Mouse (Mus musculus): ENCODE data around the gene Iba57. TPM values are rescaled to one million over a fixed set of nuclear protein-coding genes. Genes with fewer than 3 reads are reported as not detected.

The Iba57 gene
- polyA plus RNA-seq, 1 experiment: 7.0 TPM

DNA sequence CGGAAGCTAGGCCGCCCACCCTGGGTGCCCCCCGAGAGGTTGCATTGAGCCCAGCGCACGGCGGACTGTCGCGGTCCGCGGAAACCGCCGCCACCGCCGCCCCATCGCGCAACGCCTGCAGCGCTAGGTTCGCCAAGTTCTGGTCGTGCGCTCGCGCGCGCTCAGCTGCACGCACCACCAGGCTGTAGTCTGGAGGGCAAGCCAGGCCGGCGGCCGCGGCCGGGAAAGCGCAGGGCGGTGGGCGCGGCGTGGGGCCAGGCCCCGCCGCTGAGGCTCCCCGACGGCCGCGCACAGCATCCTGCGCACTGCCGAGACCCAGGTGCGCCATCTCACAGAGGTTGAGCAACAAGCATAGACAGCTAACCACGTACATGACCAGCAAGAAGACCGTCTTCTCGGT, 12.9 kb upstream of the Iba57 start:
- no peak for DNase-seq (ENCODE audit: extremely low spot score in 1 of 2, low spot score in 1 of 2)

DNA sequence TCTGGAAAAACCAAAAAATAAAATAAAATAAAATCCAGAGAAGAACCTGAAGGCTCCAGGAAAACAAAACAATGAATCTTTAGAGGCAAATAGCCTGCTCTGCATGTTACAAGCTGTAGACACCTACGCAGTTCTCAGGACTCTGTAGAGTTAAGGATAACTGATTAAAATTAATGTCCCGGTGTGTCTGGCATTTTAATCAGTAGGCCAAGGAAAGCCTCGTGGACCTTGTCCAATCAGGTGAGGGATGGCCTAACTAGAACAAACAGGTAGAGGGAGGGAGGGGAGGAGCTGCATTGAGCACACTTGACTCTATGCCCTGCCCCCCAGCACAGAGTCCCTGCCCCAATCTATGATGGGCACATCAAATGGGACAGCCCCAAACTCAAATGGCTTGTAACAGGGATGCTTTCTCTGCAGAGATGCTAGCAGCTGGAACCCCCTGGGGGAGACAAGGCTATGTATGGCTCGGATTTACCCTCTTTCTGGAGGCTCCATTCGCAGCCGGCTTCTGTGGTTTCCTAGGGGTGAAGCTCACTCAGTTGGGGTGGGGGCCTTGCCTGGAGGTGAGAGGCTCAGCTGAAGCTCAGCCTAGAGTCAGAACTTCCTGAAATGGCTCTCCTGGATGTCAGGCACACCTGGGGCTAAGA, 10.8 kb upstream of the Iba57 start:
- DNase-seq (ENCODE audit: extremely low spot score in 1 of 2, low spot score in 1 of 2): no peak

DNA sequence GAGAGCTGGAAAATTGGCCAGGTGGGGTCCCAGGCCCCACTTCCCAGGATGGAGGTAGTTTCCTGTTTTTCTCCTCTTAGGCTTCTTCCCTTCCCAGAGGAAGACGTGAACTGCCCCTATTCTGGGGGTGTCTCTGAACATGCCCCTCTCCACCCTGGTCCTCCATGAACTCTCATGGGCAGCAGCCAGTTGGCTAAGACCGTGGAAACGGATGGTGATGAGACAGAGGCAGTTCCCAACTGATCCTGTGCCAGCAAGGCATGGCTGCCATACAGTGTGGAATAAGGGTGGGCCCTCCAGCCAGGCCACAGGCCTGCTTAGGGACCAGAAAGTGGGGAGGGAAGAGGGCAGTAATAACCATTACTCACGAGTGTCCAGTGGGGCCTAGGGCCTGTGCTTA, 7.0 kb upstream of the Iba57 start:
- DNase-seq (ENCODE audit: extremely low spot score in 1 of 2, low spot score in 1 of 2): no peak

DNA sequence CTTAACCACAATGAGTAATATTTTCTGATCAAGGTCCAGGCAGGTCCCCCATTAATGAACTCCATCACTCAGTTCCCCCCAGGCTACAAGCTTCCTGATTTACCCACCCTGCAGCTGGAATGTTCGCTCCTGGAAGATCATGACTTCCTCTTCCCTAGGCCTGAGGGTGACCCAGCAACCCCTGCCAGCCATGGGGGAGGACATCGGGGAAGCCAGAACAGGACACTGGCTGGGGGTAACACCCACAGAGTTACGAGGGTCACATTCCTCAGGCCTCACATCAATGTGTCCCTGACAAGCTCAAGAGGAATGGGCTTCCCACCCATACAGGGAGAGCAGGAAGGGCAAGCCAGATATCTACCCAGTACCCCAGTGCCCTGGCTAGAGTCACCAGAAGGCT, 6.3 kb upstream of the Iba57 start:
- no peak for DNase-seq (ENCODE audit: extremely low spot score in 1 of 2, low spot score in 1 of 2)

DNA sequence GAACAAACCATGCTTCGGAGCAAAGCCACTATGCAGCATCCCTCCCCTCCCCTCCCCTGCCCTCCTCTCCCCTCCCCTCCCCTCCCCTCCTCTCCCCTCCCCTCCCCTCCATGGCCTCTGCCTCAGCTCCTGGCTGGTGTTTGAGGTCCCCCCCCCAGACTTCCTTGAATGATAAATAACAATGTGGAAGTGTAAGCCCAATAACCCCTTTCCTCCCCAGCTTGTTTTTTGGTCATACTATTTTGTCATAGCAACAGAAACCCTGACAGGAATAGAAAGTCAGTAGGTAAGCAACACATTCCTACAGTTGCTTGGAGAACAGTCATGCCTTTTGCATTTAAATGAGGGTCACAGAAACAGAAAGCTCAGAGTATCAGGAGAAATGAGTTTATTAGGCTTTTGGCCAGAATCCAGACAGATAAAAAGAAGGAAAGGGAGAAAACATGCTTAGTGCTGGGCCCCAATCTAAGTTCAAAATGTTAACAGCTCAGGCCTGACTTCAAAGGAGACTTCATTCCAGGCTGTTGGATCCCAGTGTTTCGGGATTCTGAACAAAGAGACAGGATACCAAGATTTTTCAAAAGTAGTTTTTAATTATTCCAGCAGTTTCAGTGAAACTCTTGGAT, 2.2 kb upstream of the Iba57 start:
- DNase-seq (ENCODE audit: extremely low spot score in 1 of 2, low spot score in 1 of 2): no peak

DNA sequence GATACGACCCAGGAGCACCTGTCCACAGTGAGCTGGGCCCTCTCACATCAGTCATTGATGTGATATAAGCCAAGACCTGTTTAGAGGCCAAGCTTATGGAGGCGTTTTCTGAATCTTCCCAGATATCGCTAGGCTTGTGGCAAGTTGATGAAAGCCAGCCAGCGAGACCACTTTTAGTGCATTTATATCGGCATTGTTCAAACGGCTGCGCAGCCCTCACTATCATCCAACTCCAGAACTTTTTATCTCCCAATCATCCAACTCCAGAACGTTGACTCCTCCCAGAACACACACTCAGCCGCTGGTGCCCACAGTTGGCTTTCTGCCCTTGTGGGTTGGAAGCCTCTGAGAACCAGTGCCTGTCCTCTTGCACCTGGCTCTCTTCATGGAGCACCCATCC, 845 bp upstream of the Iba57 start:
- DNase-seq (ENCODE audit: extremely low spot score in 1 of 2, low spot score in 1 of 2): no peak

DNA sequence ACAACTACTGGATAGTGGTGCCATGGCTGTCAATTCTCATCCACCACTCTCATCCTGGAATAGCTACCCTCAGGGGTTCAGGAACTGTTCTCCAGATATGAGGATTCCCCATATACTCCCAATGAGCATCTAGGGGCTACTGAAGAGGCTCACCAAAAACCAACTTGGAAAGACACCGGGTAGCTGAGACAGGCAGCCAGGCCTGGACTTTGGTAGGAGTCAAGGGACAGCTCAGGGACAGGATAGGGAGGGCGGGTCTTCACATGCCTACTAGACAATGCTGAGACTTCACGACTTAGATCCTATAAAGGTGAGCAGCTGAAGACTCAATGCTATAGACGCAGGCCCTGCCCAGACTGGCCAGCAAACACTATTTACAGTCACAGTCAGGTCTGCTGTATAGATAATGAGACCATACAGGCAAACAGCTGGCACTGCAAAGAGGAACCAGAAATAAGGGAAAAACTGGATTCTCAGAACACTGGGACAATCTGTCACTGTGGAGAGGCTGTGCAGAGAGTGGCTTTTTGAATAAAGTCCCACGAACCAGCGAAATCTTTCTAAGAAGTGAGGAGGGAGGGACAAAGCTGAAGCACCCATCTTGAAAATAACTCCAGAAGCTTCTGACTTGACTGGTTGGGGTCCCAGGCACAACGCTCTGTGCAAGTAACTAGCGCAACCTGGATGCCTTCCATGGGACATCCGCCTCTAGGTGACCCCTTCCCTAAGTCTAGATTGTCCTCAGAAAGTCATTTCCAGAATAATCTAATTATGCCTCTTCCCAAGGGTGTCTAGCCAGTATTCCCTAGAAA, 890 bp downstream of the Iba57 start:
- no peak for DNase-seq (ENCODE audit: extremely low spot score in 1 of 2, low spot score in 1 of 2)

DNA sequence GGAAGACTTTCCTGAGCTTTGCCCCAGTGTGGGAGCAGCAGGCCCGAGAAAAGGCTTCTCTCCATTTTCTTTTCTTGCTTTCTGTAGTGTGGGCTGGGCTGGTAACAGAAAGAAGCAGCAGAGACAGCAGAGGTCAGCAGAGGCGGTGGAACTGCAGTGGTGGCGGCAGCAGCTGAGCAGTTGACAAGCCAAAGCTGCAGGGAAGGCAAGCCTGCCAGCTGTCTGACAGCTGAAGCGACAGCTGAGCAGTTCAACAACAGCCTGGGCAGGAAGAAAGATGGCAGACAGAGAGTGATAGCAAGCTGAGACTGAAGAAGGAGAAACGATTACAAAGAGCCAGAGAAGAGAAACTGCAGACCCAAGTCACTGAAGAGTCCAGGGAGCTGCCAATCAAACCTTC, 2.1 kb downstream of the Iba57 start:
- no peak for DNase-seq (ENCODE audit: extremely low spot score in 1 of 2, low spot score in 1 of 2)

DNA sequence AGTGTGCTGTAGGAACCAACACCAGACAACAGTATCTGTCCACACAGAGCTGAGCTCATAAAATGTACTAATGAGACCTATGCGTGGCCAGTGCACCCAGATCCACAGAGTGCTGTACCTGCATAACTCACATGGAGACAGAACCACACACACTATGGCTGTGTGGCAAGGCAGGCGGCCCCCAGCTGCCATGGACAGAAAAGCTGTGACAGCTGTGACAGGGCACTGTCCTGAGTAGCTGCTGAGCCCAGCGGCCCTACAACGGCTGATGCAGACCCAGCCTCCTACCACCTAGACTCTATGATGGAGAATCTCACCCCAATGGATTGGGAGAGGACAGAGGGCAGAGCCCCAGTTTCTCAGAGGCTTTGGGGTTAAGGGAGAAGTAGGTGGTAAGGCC, 4.0 kb downstream of the Iba57 start:
- no peak for DNase-seq (ENCODE audit: extremely low spot score in 1 of 2, low spot score in 1 of 2)

DNA sequence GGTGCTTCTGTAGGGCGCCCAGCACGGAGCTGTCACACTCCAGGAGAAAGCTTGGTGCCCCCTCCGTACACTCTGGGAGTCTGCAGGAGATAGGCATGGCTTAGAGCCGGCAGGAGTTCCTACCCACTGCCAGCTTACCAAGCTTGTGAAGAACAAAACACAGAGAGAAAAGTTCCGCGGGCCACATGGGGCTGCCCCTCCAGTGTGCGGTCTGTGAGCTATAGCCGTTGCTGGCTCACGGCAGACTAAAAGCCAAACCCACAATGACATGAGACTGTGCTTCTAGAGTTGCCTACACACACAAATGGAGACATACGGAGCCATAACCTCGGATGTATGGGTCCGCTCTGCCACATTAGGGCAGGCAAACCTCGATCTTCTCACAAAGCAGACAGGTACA, 4.4 kb downstream of the Iba57 start:
- no peak for DNase-seq (ENCODE audit: extremely low spot score in 1 of 2, low spot score in 1 of 2)

DNA sequence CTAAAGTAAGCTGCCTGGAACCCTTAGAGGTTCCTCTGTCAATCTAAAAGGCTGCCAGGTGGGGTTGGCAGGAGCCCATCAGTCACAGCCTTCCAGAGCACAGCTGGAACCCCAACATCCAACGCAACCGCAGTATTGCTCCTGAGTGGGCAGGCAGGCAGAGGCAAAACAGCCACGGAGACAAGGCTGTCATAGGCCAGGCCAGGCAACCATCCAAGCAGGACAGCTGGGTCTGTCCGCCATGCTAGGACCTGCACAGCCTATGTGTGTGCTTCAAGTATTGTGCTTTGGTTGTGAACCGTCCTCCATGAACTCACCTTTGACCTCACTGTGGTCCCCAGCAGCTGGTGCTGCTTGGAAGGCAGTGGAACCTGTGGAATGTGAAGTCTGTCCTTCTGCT, 7.6 kb downstream of the Iba57 start:
- no peak for DNase-seq (ENCODE audit: extremely low spot score in 1 of 2, low spot score in 1 of 2)

DNA sequence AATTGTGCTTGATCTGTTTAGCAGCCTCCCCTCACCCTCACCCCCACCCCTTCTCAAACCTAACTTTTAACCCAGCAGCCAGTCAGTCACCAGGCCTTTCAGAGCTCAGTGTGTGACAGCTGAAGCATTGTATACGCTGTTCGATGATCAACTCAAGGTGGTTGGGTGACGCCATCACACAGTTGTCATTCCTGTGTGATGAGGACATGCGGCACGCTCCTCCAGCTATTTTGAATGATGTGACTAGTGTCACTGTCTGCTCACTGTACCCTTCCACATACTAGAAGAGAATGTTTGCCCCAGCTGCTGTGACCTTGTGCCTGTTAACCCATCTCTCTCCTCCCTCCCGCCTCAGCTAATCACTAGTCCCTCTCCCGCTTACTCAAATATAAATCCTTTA, 9.3 kb downstream of the Iba57 start:
- DNase-seq (ENCODE audit: extremely low spot score in 1 of 2, low spot score in 1 of 2): no peak

DNA sequence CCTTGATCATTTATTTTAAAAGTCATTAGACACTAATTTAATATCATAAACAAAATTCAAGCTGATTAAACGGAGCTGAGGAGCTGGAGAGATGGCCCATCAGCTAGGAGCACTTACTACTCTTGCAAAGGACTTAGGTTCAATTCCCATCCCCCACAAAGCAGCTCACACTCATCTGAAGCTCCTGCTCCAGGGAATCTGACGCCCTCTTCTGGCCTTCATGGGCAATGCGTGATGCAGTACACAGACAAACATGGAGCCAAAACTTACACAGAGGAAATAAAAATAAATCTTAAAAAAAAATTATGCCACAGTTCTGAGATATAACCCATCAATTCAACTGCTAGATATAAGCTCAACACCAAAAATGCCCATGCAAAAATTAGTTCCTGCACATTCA, 11.8 kb downstream of the Iba57 start:
- DNase-seq (ENCODE audit: extremely low spot score in 1 of 2, low spot score in 1 of 2): no peak

DNA sequence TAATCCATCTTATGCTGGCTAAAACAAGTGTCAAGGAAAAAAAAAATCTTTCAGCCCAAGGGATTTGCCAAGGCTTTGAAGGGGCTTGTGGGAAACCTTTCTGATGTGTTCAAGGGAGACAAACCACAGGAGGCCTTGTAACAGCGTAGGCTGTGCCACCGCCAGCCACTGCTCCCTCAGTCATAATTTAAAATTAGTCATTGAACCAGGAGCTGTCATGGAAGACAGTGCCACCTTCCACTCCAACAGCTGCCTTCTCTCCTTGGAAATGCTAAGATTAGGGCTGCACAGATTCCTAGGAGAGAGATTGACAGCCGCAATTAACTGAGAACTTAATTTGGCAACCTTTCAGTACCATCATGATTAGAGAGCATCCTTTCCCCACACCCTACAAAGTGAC, 14.2 kb downstream of the Iba57 start:
- no peak for DNase-seq (ENCODE audit: extremely low spot score in 1 of 2, low spot score in 1 of 2)

DNA sequence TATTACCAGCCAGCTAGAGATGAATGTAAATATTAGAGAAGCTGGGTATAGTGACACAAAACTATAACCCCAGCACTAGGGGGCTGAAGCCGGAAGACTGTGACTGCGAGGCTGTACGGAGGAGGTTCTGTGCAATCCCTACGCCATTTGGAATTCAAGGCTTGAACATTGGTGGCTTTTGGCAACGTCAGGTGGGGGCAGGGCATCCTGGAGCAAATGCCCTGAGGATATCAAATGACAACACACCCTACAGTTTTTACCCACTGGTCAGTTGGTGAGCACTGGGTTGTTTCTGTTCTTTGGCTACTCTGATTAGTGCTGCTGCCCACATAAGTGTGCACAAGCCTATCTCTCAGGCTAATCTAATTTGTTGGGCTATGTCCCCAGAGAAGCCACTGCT, 20.6 kb downstream of the Iba57 start:
- no peak for DNase-seq (ENCODE audit: extremely low spot score in 1 of 2, low spot score in 1 of 2)

DNA sequence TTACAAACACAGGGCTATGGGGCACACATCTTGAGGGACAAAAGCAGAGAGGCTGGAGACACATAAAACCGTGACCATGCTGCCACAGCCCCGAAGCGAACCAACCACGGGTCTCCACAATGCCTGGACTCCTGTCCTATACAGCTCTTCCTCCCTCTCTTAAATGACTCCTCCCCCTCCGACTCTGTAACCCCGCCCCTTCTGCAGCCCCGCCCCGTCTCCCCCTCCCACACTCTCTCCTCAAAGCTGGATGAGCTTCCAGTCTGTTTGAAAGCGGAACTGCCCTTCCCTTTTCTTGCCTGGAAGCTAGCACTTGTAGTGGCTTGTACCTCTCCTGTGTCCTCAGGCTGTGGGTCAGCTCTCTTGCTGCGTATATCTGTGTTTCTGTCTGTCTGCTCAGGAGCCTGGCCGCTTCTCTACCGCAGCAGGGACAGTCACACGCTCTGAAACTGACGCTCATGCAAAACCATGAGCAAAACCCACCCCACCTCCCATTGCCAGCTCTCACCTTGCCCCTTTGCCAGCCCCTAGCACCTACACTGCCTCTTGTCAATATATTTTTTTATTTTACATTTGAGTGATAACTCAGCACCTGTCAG, 21.7 kb downstream of the Iba57 start:
- DNase-seq (ENCODE audit: extremely low spot score in 1 of 2, low spot score in 1 of 2): no peak

DNA sequence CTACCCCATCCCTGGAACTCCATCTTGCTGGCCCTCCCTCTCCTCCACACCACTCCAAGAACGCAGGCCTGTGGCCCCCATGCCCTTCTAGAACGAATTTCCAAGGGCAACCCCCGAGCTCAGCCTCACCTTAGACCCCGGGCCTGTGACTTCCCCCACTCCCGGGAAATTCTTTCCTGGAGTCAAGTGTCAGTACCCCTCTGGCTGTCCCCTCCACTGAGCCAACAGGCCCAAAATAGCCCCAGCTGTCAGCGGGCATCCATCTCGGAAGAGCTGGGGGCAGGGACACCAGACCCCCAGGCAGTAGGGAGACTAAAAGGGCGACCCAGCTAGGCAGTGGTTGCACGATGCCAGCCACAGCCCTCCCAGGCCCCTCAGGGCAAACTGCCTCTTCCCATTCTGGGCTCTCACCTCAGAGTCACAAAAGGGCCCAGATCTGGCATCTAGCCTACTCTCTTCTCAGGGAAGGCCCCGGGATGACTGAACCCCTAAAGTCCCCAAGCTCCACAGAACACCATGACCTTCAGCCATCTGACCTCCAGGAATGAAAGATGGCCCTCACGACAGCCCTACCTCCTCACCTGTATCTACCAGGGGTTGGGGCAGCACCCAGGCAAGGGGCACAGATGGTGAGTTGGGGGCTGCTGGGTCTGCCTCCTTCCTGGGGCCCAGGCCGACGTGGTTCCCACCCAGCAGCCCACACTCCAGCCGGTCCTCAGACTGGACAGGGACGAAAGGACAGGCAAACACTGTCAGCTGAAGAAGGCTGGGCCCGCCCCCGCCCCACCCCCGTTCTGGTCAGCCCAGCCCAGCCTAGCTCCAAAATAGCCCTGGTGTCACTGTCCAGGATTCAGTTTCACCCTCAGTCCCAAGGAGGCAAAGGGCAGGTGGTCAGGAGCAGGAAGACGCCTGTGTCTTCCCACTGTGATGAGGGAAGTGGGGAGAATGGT, 24.7 kb downstream of the Iba57 start:
- no peak for DNase-seq (ENCODE audit: extremely low spot score in 1 of 2, low spot score in 1 of 2)

DNA sequence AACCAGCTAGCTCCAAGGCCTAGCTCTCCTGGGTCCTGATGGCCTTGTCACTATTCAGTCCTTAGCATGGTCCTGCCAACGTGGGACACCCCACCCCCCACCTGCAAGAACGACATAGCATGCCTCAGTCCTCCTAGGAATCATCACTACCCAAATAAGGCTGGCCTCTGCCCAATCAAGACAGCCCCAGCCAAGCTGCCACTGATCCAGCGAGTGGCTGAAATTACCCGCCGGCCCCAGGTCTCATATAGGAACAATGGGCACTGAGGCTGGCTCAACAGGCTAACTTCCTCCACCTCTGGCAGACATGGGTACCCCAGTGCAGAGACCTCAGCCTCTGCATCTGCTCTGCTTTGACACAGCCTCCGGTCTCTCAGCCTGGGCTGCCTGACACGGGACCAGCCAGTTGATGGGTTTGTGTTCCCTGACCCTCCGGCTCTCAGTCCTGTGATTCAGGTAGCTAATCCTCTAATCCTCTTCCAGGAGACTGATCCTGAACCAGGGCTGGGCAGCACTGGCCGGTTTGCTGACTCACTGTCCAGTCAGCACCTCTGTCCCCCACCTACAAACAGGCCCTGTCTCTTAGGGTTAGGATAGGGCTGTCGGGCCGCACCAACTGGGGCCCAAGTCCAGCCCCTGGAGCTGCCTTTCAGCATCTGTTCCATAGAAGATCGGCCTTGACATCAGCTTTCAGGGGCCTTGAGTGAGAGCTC, 26.4 kb downstream of the Iba57 start:
- no peak for DNase-seq (ENCODE audit: extremely low spot score in 1 of 2, low spot score in 1 of 2)

DNA sequence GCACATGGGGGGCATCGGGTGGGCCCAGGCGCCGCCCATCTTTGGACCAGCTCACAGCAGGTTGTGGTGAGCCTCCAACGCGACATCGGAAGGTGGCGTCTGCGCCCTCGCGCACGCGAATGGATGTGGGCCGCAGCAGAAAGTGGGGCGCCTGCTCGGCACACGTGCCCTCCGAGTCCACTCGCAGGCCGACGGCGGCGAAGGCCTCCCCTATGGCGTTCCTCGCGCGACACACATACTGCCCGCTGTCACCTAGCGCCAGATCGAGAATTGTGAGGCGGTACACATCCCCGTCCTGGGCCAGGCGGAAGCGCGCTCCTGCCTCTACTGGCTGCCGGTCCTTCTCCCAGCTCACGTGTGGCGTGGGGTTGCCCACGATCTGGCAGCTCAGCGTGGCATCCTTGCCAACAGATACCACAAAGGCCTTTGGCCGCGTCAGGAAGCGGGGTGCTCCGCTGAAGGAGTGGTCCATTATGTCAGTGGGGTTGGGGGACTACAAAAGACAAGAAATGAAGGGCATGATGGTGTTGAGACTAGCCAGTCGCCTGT, 27.6 kb downstream of the Iba57 start, which contains the start of gene Obscn:
Gene Obscn (minus strand): TSS at position 499 of the 549 bp plus-strand sequence.
- no peak for DNase-seq (ENCODE audit: extremely low spot score in 1 of 2, low spot score in 1 of 2)

Data from frontal cortex, adult 2 months (tissue).